Mouse (Mus musculus) bone marrow, adult 2 months (tissue): ENCODE results near the gene Ptpn9.

ENCODE experiments used
- CTCF ChIP-seq: fragments of 200-500 bp; IDR thresholded peaks from 2 replicates; pipeline ENCODE4 v1.5.1; 2011; ENCODE audit warnings: low read length, control low read depth; ENCODE audit not compliant: control insufficient read depth, insufficient read depth
- POLR2A ChIP-seq: fragments of 200-500 bp; IDR thresholded peaks from 2 replicates; pipeline ENCODE4 v1.6.1; 2011; ENCODE audit warnings: low read depth, mild to moderate bottlenecking, control low read depth, low read length, borderline replicate concordance; ENCODE audit not compliant: control insufficient read depth

DNA sequence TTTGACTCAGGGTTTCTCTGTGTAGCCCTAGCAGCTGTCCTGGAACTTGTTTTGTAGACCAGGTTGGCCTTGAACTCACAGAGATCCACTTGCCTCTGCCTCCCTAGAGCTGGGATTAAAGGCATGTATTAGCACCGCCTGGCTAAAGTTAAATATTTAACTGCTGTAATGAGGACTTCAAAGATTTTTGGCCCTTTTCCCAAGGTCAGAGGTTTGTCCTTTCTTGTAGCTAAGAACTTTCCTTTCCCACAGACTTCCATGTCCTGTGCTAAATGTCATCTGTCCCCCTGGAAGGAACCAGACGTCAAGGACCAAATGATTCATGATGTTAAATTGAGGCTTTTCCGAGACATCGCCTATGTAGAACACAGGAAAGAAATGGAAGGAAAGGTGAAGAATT is 8.3 kb downstream of the Ptpn9 start:
- TF ChIP-seq CTCF, result no peak
- TF ChIP-seq POLR2A, result no peak
